Mouse (Mus musculus) limb, embryonic 15.5 days (tissue): ENCODE measurements around the gene Smdt1. TPM values are rescaled to one million over a fixed set of nuclear protein-coding genes. Genes with fewer than 3 reads are reported as not detected.
A peak's percentile ranks its signal among the peaks of the same experiment; 100 is the strongest.
"Not testable (repeated sequence)": the region's sequence is repeated elsewhere in the genome, so short reads cannot be mapped to it uniquely, and the experiment has no call there.

ENCODE experiments used
- ATAC-seq: fragments of 200-750 bp; cut with Nextera tagmentation; 2 replicates; pipeline ENCODE4 v1.8.0; 2017; ENCODE audit warnings: low read depth, moderate TSS enrichment; ENCODE audit not compliant: insufficient number of reproducible peaks, low FRiP score, low TSS enrichment
- H3K27ac ChIP-seq: fragments of 300-500 bp; sonication (generic); 2 replicates; pipeline ENCODE4 v1.5.1; 2015; ENCODE audit warnings: moderate library complexity, mild to moderate bottlenecking, inconsistent platforms
- H3K27me3 ChIP-seq: fragments of 300-500 bp; sonication (generic); 2 replicates; pipeline ENCODE4 v1.6.1; 2015; ENCODE audit warnings: inconsistent platforms
- H3K36me3 ChIP-seq: fragments of 300-500 bp; sonication (generic); 2 replicates; pipeline ENCODE4 v1.6.1; 2015; ENCODE audit warnings: inconsistent platforms
- H3K4me1 ChIP-seq: fragments of 300-500 bp; sonication (generic); 2 replicates; pipeline ENCODE4 v1.6.1; 2015; ENCODE audit warnings: inconsistent platforms
- H3K4me2 ChIP-seq: fragments of 300-500 bp; sonication (generic); 2 replicates; pipeline ENCODE4 v1.6.1; 2015; ENCODE audit warnings: mild to moderate bottlenecking, inconsistent platforms
- H3K4me3 ChIP-seq: fragments of 300-500 bp; sonication (generic); 2 replicates; pipeline ENCODE4 v1.5.1; 2015; ENCODE audit warnings: mild to moderate bottlenecking, inconsistent platforms
- H3K9ac ChIP-seq: fragments of 300-500 bp; sonication (generic); 2 replicates; pipeline ENCODE4 v1.6.1; 2015; ENCODE audit warnings: inconsistent platforms
- H3K9me3 ChIP-seq: fragments of 300-500 bp; sonication (generic); 2 replicates; pipeline ENCODE4 v1.6.1; 2016; ENCODE audit warnings: inconsistent platforms
- WGBS: fragments of 180-500 bp; shearing (Covaris S2); methylation state at CpG from one replicate; pipeline ENCODE4 v1.1.7; 2015; 5-methylcytosine and 5-hydroxymethylcytosine counted together
- polyA plus RNA-seq: library from polyadenylated mRNA; unstranded; fragments of >200 nt; fragmentation: Nextera tagmentation; extraction: Ambion mirVana; gene quantifications from 2 replicates; pipeline ENCODE4 v1.2.1, GENCODE M21; 2015

Smdt1 gene
- polyA plus RNA-seq, 1 experiment from 2014 or later = 262 TPM

GRCm38 (mm10) chr15:82377701-82378100, 38.9 kb downstream of the Smdt1 start:
- Histone ChIP-seq H3K36me3 (no peaks in the 10 kb centered on the region), H3K9me3 (no peaks in the 10 kb centered on the region), H3K4me2 (no peak overlapping the region), H3K9ac (no peak overlapping the region), H3K4me1 (peaks cover 19% of the 10 kb centered on the region), H3K27me3 (no peaks in the 10 kb centered on the region), H3K27ac (no peak overlapping the region), H3K4me3 (no peak overlapping the region)
- 80% methylated on average over 5 of the region's 5 CpGs for WGBS
- ATAC-seq = no peak

GRCm38 (mm10) chr15:82378261-82379180, 39.8 kb downstream of the Smdt1 start:
- ATAC-seq = no peak
- H3K27me3 ChIP-seq = no peaks in the 10 kb centered on the region
- no peak overlapping the region for H3K4me2 ChIP-seq
- no peak overlapping the region for H3K9ac ChIP-seq
- peak overlapping the region; percentile 1; the same call in 1 of the 2 replicates for H3K27ac ChIP-seq
- no peaks in the 10 kb centered on the region for H3K36me3 ChIP-seq
- H3K4me3 ChIP-seq = no peak overlapping the region
- H3K4me1 ChIP-seq = peaks cover 19% of the 10 kb centered on the region
- 52% methylated on average over 15 of the region's 15 CpGs for WGBS
- no peaks in the 10 kb centered on the region for H3K9me3 ChIP-seq

- Histone ChIP-seq H3K4me2 (peak overlapping the region; percentile 76), H3K27me3 (no peaks in the 10 kb centered on the region), H3K4me1 (peaks cover 19% of the 10 kb centered on the region), H3K9me3 (no peaks in the 10 kb centered on the region), H3K4me3 (peak overlapping the region; percentile 52), H3K27ac (peak overlapping the region; percentile 80), H3K9ac (peak overlapping the region; percentile 37; the same call in 1 of the 2 replicates), H3K36me3 (no peaks in the 10 kb centered on the region)
- 0 out of 2 replicates have a peak, but pooled peaks have one; percentile 43 for ATAC-seq
- 23% methylated on average over 7 of the region's 7 CpGs for WGBS
These were observed 40.7 kb downstream of the Smdt1 start for GRCm38 (mm10) chr15:82379511-82379870.

GRCm38 (mm10) chr15:82379871-82380713, 41.3 kb downstream of the Smdt1 start, which contains the start of gene Cyp2d22:
Cyp2d22 (minus strand) TSS chr15:82380260.
- H3K4me3 ChIP-seq = peak within 1 kb of the TSS; percentile 52
- H3K4me1 ChIP-seq = peaks cover 19% of the 10 kb centered on the region
- 2% methylated on average over 18 of the region's 24 CpGs for WGBS
- peak within 1 kb of the TSS; percentile 80 for H3K27ac ChIP-seq
- ATAC-seq = peak; percentile 75
- H3K4me2 ChIP-seq = peak within 1 kb of the TSS; percentile 76
- peak within 1 kb of the TSS; percentile 37 for H3K9ac ChIP-seq
- no peaks in the 10 kb centered on the region for H3K9me3 ChIP-seq
- H3K27me3 ChIP-seq = no peaks in the 10 kb centered on the region
- no peaks in the 10 kb centered on the region for H3K36me3 ChIP-seq

- Histone ChIP-seq H3K4me3 (peak overlapping the region; percentile 52), H3K36me3 (no peaks in the 10 kb centered on the region), H3K4me1 (peaks cover 19% of the 10 kb centered on the region), H3K9me3 (no peaks in the 10 kb centered on the region), H3K27ac (no peak overlapping the region), H3K4me2 (peak overlapping the region; percentile 76), H3K27me3 (no peaks in the 10 kb centered on the region), H3K9ac (no peak overlapping the region)
- WGBS = 37% methylated on average over 7 of the region's 7 CpGs
- no peak for ATAC-seq
These were observed 41.9 kb downstream of the Smdt1 start for GRCm38 (mm10) chr15:82380714-82381062.

GRCm38 (mm10) chr15:82382441-82382840, 43.7 kb downstream of the Smdt1 start:
- H3K36me3 ChIP-seq = no peaks in the 10 kb centered on the region
- peaks cover 12% of the 10 kb centered on the region for H3K4me1 ChIP-seq
- H3K4me2 ChIP-seq = no peak overlapping the region
- no peaks in the 10 kb centered on the region for H3K9me3 ChIP-seq
- H3K9ac ChIP-seq = no peak overlapping the region
- H3K27ac ChIP-seq = no peak overlapping the region
- WGBS = 88% methylated on average over 2 of the region's 2 CpGs
- ATAC-seq = no peak
- no peak overlapping the region for H3K4me3 ChIP-seq
- no peaks in the 10 kb centered on the region for H3K27me3 ChIP-seq

- no peaks in the 10 kb centered on the region for H3K27me3 ChIP-seq
- no peak overlapping the region for H3K27ac ChIP-seq
- H3K4me1 ChIP-seq = peaks cover 1% of the 10 kb centered on the region; the same call in 1 of the 2 replicates
- no peak overlapping the region for H3K9ac ChIP-seq
- WGBS = 89% methylated on average over 2 of the region's 2 CpGs
- no peak for ATAC-seq
- no peak overlapping the region for H3K4me2 ChIP-seq
- no peaks in the 10 kb centered on the region for H3K36me3 ChIP-seq
- no peaks in the 10 kb centered on the region for H3K9me3 ChIP-seq
- H3K4me3 ChIP-seq = no peak overlapping the region
These were observed 47.0 kb downstream of the Smdt1 start for GRCm38 (mm10) chr15:82385729-82386128.

GRCm38 (mm10) chr15:82389916-82390315, 51.2 kb downstream of the Smdt1 start:
- H3K9me3 ChIP-seq, H3K4me2 ChIP-seq, H3K27me3 ChIP-seq, ATAC-seq, H3K9ac ChIP-seq, H3K4me3 ChIP-seq, H3K4me1 ChIP-seq, H3K27ac ChIP-seq, H3K36me3 ChIP-seq: not testable (repeated sequence)
- 93% methylated on average over 10 of the region's 10 CpGs for WGBS

GRCm38 (mm10) chr15:82393922-82394321, 55.2 kb downstream of the Smdt1 start, which contains the start of gene Cyp2d11:
Cyp2d11 (minus strand) TSS chr15:82394022.
- H3K9me3 ChIP-seq, H3K4me3 ChIP-seq, H3K4me2 ChIP-seq, H3K27me3 ChIP-seq, H3K27ac ChIP-seq, ATAC-seq, H3K4me1 ChIP-seq, H3K9ac ChIP-seq, H3K36me3 ChIP-seq: not testable (repeated sequence)
- 85% methylated on average over 2 of the region's 2 CpGs for WGBS

GRCm38 (mm10) chr15:82395955-82396354, 57.2 kb downstream of the Smdt1 start:
- WGBS = 78% methylated on average over 3 of the region's 3 CpGs
- H3K9me3 ChIP-seq, H3K36me3 ChIP-seq, H3K9ac ChIP-seq, H3K27ac ChIP-seq, ATAC-seq, H3K27me3 ChIP-seq, H3K4me2 ChIP-seq, H3K4me1 ChIP-seq, H3K4me3 ChIP-seq: not testable (repeated sequence)
